Mouse (Mus musculus) testis, adult 2 months (tissue): ENCODE measurements around the gene D6Ertd527e. TPM values are rescaled to one million over a fixed set of nuclear protein-coding genes. Genes with fewer than 3 reads are reported as not detected.

ENCODE experiments used
- H3K27ac ChIP-seq: fragments of 200-500 bp; 2 replicates; pipeline ENCODE4 v1.5.1; 2012; ENCODE audit warnings: low read depth, low read length; ENCODE audit not compliant: control insufficient read depth, insufficient read depth
- H3K27me3 ChIP-seq: fragments of 200-500 bp; 2 replicates; pipeline ENCODE4 v1.6.1; 2012; ENCODE audit warnings: mild to moderate bottlenecking, low read length, moderate library complexity; ENCODE audit not compliant: control insufficient read depth, insufficient read depth
- H3K36me3 ChIP-seq: fragments of 200-500 bp; 2 replicates; pipeline ENCODE4 v1.6.1; 2012; ENCODE audit warnings: mild to moderate bottlenecking, low read length; ENCODE audit not compliant: control insufficient read depth, insufficient read depth
- H3K4me1 ChIP-seq: fragments of 200-500 bp; 2 replicates; pipeline ENCODE4 v1.6.1; 2012; ENCODE audit warnings: low read length; ENCODE audit not compliant: control insufficient read depth, insufficient read depth
- H3K4me3 ChIP-seq: fragments of 200-500 bp; 2 replicates; pipeline ENCODE4 v1.5.1; 2012; ENCODE audit warnings: low read depth, mild to moderate bottlenecking, low read length, moderate library complexity, mixed read lengths; ENCODE audit not compliant: control insufficient read depth
- CTCF ChIP-seq: fragments of 200-500 bp; IDR thresholded peaks from 2 replicates; pipeline ENCODE4 v1.5.1; 2012; ENCODE audit warnings: low read depth, mild to moderate bottlenecking, inconsistent platforms, low read length, moderate library complexity; ENCODE audit not compliant: control insufficient read depth, insufficient read depth, insufficient replicate concordance
- POLR2A ChIP-seq: fragments of 200-500 bp; IDR thresholded peaks from 2 replicates; pipeline ENCODE4 v1.6.1; 2012; ENCODE audit warnings: low read depth, mild to moderate bottlenecking, inconsistent platforms, low read length, moderate library complexity; ENCODE audit not compliant: control insufficient read depth
- polyA plus RNA-seq: library from polyadenylated mRNA; depleted of rRNA; stranded (reverse); fragments of >200 nt; gene quantifications from 2 replicates; pipeline ENCODE4 v1.2.3, GENCODE M21; 2012

Gene D6Ertd527e
- polyA plus RNA-seq, 1 experiment, result 3.9 TPM

- no peak overlapping the region for H3K4me3 ChIP-seq
- TF ChIP-seq CTCF (no peak), POLR2A (no peak)
- no peaks in the 10 kb centered on the region for H3K27me3 ChIP-seq
- no peak overlapping the region for H3K27ac ChIP-seq
- peaks cover 3% of the 10 kb centered on the region; the same call in 1 of the 2 replicates for H3K4me1 ChIP-seq
- H3K36me3 ChIP-seq, result no peaks in the 10 kb centered on the region
These were observed 19.4 kb downstream of the D6Ertd527e start for GRCm38 (mm10) chr6:87123973-87124372.

- H3K27ac ChIP-seq, result no peak overlapping the region
- H3K27me3 ChIP-seq, result no peaks in the 10 kb centered on the region
- no peak overlapping the region for H3K4me3 ChIP-seq
- peak; percentile 38; the same call in 1 of the 2 replicates for TF ChIP-seq POLR2A
- no peak for TF ChIP-seq CTCF
- H3K4me1 ChIP-seq, result peaks cover 3% of the 10 kb centered on the region; the same call in 1 of the 2 replicates
- H3K36me3 ChIP-seq, result no peaks in the 10 kb centered on the region
These were observed 22.7 kb downstream of the D6Ertd527e start for GRCm38 (mm10) chr6:87127049-87127753.

- H3K36me3 ChIP-seq, result no peaks in the 10 kb centered on the region
- no peak overlapping the region for H3K4me3 ChIP-seq
- peaks cover 3% of the 10 kb centered on the region; the same call in 1 of the 2 replicates for H3K4me1 ChIP-seq
These were observed 25.3 kb downstream of the D6Ertd527e start for GRCm38 (mm10) chr6:87129861-87130260.

GRCm38 (mm10) chr6:87130628-87131027 lies 26.1 kb downstream of the D6Ertd527e start:
- Histone ChIP-seq H3K4me3 (peak overlapping the region; percentile 11), H3K36me3 (no peaks in the 10 kb centered on the region), H3K4me1 (peaks cover 2% of the 10 kb centered on the region; the same call in 1 of the 2 replicates), H3K27ac (no peak overlapping the region), H3K27me3 (no peaks in the 10 kb centered on the region)
- TF ChIP-seq CTCF (no peak), POLR2A (no peak)

More at GRCm38 (mm10) chr6:87129861-87130260, 25.3 kb downstream of the D6Ertd527e start:
- H3K27me3 ChIP-seq, result no peaks in the 10 kb centered on the region
- H3K27ac ChIP-seq, result no peak overlapping the region
- TF ChIP-seq POLR2A (no peak), CTCF (no peak)

- Histone ChIP-seq H3K27me3 (no peaks in the 10 kb centered on the region), H3K4me1 (no peaks in the 10 kb centered on the region), H3K36me3 (no peaks in the 10 kb centered on the region), H3K4me3 (peak overlapping the region; percentile 11), H3K27ac (no peak overlapping the region)
- TF ChIP-seq POLR2A, result no peak
- peak; percentile 39; the same call in 1 of the 2 replicates for TF ChIP-seq CTCF
These were observed 26.5 kb downstream of the D6Ertd527e start for GRCm38 (mm10) chr6:87131078-87131477.

GRCm38 (mm10) chr6:87133520-87133919 lies 29.0 kb downstream of the D6Ertd527e start:
- Histone ChIP-seq H3K27me3 (no peaks in the 10 kb centered on the region), H3K36me3 (no peaks in the 10 kb centered on the region), H3K27ac (no peak overlapping the region), H3K4me3 (peak overlapping the region; percentile 47), H3K4me1 (no peaks in the 10 kb centered on the region)
- no peak for TF ChIP-seq CTCF

GRCm38 (mm10) chr6:87133966-87134546 lies 29.5 kb downstream of the D6Ertd527e start:
- Histone ChIP-seq H3K27ac (no peak overlapping the region), H3K27me3 (no peaks in the 10 kb centered on the region), H3K36me3 (no peaks in the 10 kb centered on the region), H3K4me1 (no peaks in the 10 kb centered on the region), H3K4me3 (peak overlapping the region; percentile 58)
- TF ChIP-seq CTCF, result no peak
- TF ChIP-seq POLR2A, result no peak
